Mouse (Mus musculus): ENCODE measurements around the gene Mast3.
"Not testable (repeated sequence)": the region's sequence is repeated elsewhere in the genome, so short reads cannot be mapped to it uniquely, and the experiment has no call there.

Mast3 gene

GRCm38 (mm10) chr8:70833520-70833919, 28.7 kb upstream of the Mast3 start:
- DNase-seq = peak; percentile 36 to 73

GRCm38 (mm10) chr8:70833018-70833482, 28.2 kb upstream of the Mast3 start:
- DNase-seq = peak; percentile 53 to 59

- no peak for DNase-seq
Observed at GRCm38 (mm10) chr8:70832371-70832770, 27.5 kb upstream of the Mast3 start.

- no peak for DNase-seq
Observed at GRCm38 (mm10) chr8:70831517-70831916, 26.7 kb upstream of the Mast3 start.

- no peak for DNase-seq
Observed at GRCm38 (mm10) chr8:70827796-70828195, 22.9 kb upstream of the Mast3 start.

GRCm38 (mm10) chr8:70827010-70827409, 22.2 kb upstream of the Mast3 start:
- DNase-seq = no peak

GRCm38 (mm10) chr8:70825816-70826215, 21.0 kb upstream of the Mast3 start:
- no peak for DNase-seq

GRCm38 (mm10) chr8:70823802-70824201, 18.9 kb upstream of the Mast3 start:
- DNase-seq = no peak

- not testable (repeated sequence) for DNase-seq
Observed at GRCm38 (mm10) chr8:70822594-70822993, 17.7 kb upstream of the Mast3 start.

- DNase-seq = no peak
Observed at GRCm38 (mm10) chr8:70821992-70822391, 17.1 kb upstream of the Mast3 start.

GRCm38 (mm10) chr8:70821399-70821962, 16.6 kb upstream of the Mast3 start:
- DNase-seq = peak; percentile 61 to 70

GRCm38 (mm10) chr8:70820101-70820935, 15.5 kb upstream of the Mast3 start:
- peak; percentile 80 to 84 for DNase-seq

- DNase-seq = peak; percentile 54 to 79
Observed at GRCm38 (mm10) chr8:70816679-70817078, 11.8 kb upstream of the Mast3 start.

GRCm38 (mm10) chr8:70812885-70813284, 8.0 kb upstream of the Mast3 start:
- no peak for DNase-seq

GRCm38 (mm10) chr8:70812055-70812454, 7.2 kb upstream of the Mast3 start:
- no peak for DNase-seq

GRCm38 (mm10) chr8:70810962-70811680, 6.3 kb upstream of the Mast3 start:
- DNase-seq = no peak

- no peak for DNase-seq
Observed at GRCm38 (mm10) chr8:70808955-70809701, 4.3 kb upstream of the Mast3 start.

GRCm38 (mm10) chr8:70808239-70808638, 3.4 kb upstream of the Mast3 start, which contains the start of gene Il12rb1:
Gene Il12rb1 (plus strand): TSS chr8:70808449.
- no peak for DNase-seq

GRCm38 (mm10) chr8:70807304-70807703, 2.5 kb upstream of the Mast3 start:
- DNase-seq = no peak

GRCm38 (mm10) chr8:70806541-70806940, 1.7 kb upstream of the Mast3 start:
- DNase-seq = no peak

- DNase-seq = no peak
Observed at GRCm38 (mm10) chr8:70803761-70804480, 933 bp downstream of the Mast3 start.

Measured in kidney, adult 8-10 months (tissue).